Mouse (Mus musculus) intestine, embryonic 15.5 days (tissue): ENCODE data around the gene Rtca. TPM values are rescaled to one million over a fixed set of nuclear protein-coding genes. Genes with fewer than 3 reads are reported as not detected.

Experiments used
- ATAC-seq: fragments of 200-750 bp; cut with Nextera tagmentation; 2 replicates; pipeline ENCODE4 v1.8.0; 2017; ENCODE audit warnings: moderate TSS enrichment, moderate library complexity
- H3K27ac ChIP-seq: fragments of 300-500 bp; sonication (generic); 2 replicates; pipeline ENCODE4 v1.5.1; 2015; ENCODE audit warnings: mild to moderate bottlenecking, inconsistent platforms
- H3K27me3 ChIP-seq: fragments of 300-500 bp; sonication (generic); replicated peaks from 2 replicates; pipeline ENCODE4 v1.6.1; 2015; ENCODE audit warnings: inconsistent platforms
- H3K36me3 ChIP-seq: fragments of 300-500 bp; sonication (generic); 2 replicates; pipeline ENCODE4 v1.6.1; 2015; ENCODE audit warnings: inconsistent platforms
- H3K4me1 ChIP-seq: fragments of 300-500 bp; sonication (generic); replicated peaks from 2 replicates; pipeline ENCODE4 v1.6.1; 2015; ENCODE audit warnings: inconsistent platforms
- H3K4me2 ChIP-seq: fragments of 300-500 bp; sonication (generic); replicated peaks from 2 replicates; pipeline ENCODE4 v1.6.1; 2015; ENCODE audit warnings: mild to moderate bottlenecking, inconsistent platforms
- H3K4me3 ChIP-seq: fragments of 300-500 bp; sonication (generic); replicated peaks from 2 replicates; pipeline ENCODE4 v1.5.1; 2015; ENCODE audit warnings: inconsistent platforms
- H3K9ac ChIP-seq: fragments of 300-500 bp; sonication (generic); 2 replicates; pipeline ENCODE4 v1.6.1; 2015; ENCODE audit warnings: inconsistent platforms
- H3K9me3 ChIP-seq: fragments of 300-500 bp; sonication (generic); 2 replicates; pipeline ENCODE4 v1.6.1; 2016; ENCODE audit warnings: inconsistent platforms
- WGBS: fragments of 180-500 bp; shearing (Covaris S2); methylation state at CpG from one replicate; pipeline ENCODE4 v1.1.7; 2015; 5-methylcytosine and 5-hydroxymethylcytosine counted together
- polyA plus RNA-seq: library from polyadenylated mRNA; unstranded; fragments of >200 nt; fragmentation: Nextera tagmentation; extraction: Ambion mirVana; gene quantifications from 2 replicates; pipeline ENCODE4 v1.2.1, GENCODE M21; 2015

The Rtca gene
- polyA plus RNA-seq, 1 experiment from 2014 or later: 68.9 TPM

- Histone ChIP-seq H3K4me2 (peak overlapping the region; percentile 74), H3K27me3 (no peaks in the 10 kb centered on the region), H3K9me3 (no peaks in the 10 kb centered on the region), H3K4me3 (peak overlapping the region; percentile 54), H3K4me1 (peaks cover 11% of the 10 kb centered on the region; the same call in 1 of the 2 replicates), H3K27ac (no peak overlapping the region), H3K9ac (no peak overlapping the region), H3K36me3 (no peaks in the 10 kb centered on the region)
- WGBS: 41% methylated on average over 12 of the region's 12 CpGs
- peak; percentile 30 for ATAC-seq
Measured at GRCm38 (mm10) chr3:116512151-116512903, 4.3 kb upstream of the Rtca start.

GRCm38 (mm10) chr3:116495671-116496070, 12.3 kb downstream of the Rtca start:
- no peaks in the 10 kb centered on the region for H3K4me1 ChIP-seq
- H3K9me3 ChIP-seq: no peaks in the 10 kb centered on the region
- 67% methylated on average over 1 of the region's 1 CpGs for WGBS
- H3K27me3 ChIP-seq: no peaks in the 10 kb centered on the region
- no peak overlapping the region for H3K4me3 ChIP-seq
- H3K4me2 ChIP-seq: no peak overlapping the region
- ATAC-seq: no peak
- H3K36me3 ChIP-seq: peaks cover 12% of the 10 kb centered on the region
- no peak overlapping the region for H3K27ac ChIP-seq
- H3K9ac ChIP-seq: no peak overlapping the region

GRCm38 (mm10) chr3:116493658-116494057, 14.3 kb downstream of the Rtca start:
- Histone ChIP-seq H3K27me3 (no peaks in the 10 kb centered on the region), H3K4me2 (no peak overlapping the region), H3K9ac (no peak overlapping the region), H3K4me1 (no peaks in the 10 kb centered on the region), H3K9me3 (no peaks in the 10 kb centered on the region), H3K36me3 (peaks cover 21% of the 10 kb centered on the region), H3K4me3 (no peak overlapping the region), H3K27ac (no peak overlapping the region)
- 69% methylated on average over 5 of the region's 5 CpGs for WGBS
- no peak for ATAC-seq

- H3K36me3 ChIP-seq: peaks cover 27% of the 10 kb centered on the region
- H3K9ac ChIP-seq: no peak overlapping the region
- no peak overlapping the region for H3K27ac ChIP-seq
- H3K4me3 ChIP-seq: no peak overlapping the region
- H3K4me1 ChIP-seq: no peaks in the 10 kb centered on the region
- no peaks in the 10 kb centered on the region for H3K27me3 ChIP-seq
- WGBS: 69% methylated on average over 1 of the region's 1 CpGs
- ATAC-seq: peak; percentile 79
- H3K9me3 ChIP-seq: no peaks in the 10 kb centered on the region
- H3K4me2 ChIP-seq: no peak overlapping the region
Measured at GRCm38 (mm10) chr3:116491923-116492454, 16.0 kb downstream of the Rtca start.

GRCm38 (mm10) chr3:116490920-116491319, 17.1 kb downstream of the Rtca start:
- H3K36me3 ChIP-seq: peaks cover 27% of the 10 kb centered on the region
- 87% methylated on average over 5 of the region's 5 CpGs for WGBS
- ATAC-seq: no peak

GRCm38 (mm10) chr3:116483271-116483670, 24.7 kb downstream of the Rtca start:
- Histone ChIP-seq H3K4me3 (no peak overlapping the region), H3K4me2 (no peak overlapping the region), H3K36me3 (peaks cover 9% of the 10 kb centered on the region; the same call in 1 of the 2 replicates), H3K4me1 (no peaks in the 10 kb centered on the region), H3K9me3 (no peaks in the 10 kb centered on the region), H3K27ac (no peak overlapping the region), H3K9ac (no peak overlapping the region), H3K27me3 (no peaks in the 10 kb centered on the region)
- ATAC-seq: no peak
- WGBS: 80% methylated on average over 4 of the region's 4 CpGs

More at GRCm38 (mm10) chr3:116490920-116491319, 17.1 kb downstream of the Rtca start:
- Histone ChIP-seq H3K9me3 (no peaks in the 10 kb centered on the region), H3K4me1 (no peaks in the 10 kb centered on the region), H3K4me3 (no peak overlapping the region), H3K4me2 (no peak overlapping the region), H3K27ac (no peak overlapping the region), H3K27me3 (no peaks in the 10 kb centered on the region), H3K9ac (no peak overlapping the region)

- H3K4me3 ChIP-seq: no peak overlapping the region
- H3K9ac ChIP-seq: no peak overlapping the region
- H3K4me1 ChIP-seq: no peaks in the 10 kb centered on the region
- no peaks in the 10 kb centered on the region for H3K27me3 ChIP-seq
- no peaks in the 10 kb centered on the region for H3K9me3 ChIP-seq
- 0 out of 2 replicates have a peak, but pooled peaks cover 4% of the 10 kb centered on the region for H3K36me3 ChIP-seq
- no peak overlapping the region for H3K4me2 ChIP-seq
- WGBS: 78% methylated on average over 3 of the region's 3 CpGs
- H3K27ac ChIP-seq: no peak overlapping the region
- no peak for ATAC-seq
Measured at GRCm38 (mm10) chr3:116482724-116483123, 25.3 kb downstream of the Rtca start.

GRCm38 (mm10) chr3:116480937-116481336, 27.1 kb downstream of the Rtca start:
- no peaks in the 10 kb centered on the region for H3K36me3 ChIP-seq
- H3K9ac ChIP-seq: no peak overlapping the region
- H3K4me3 ChIP-seq: no peak overlapping the region
- no peaks in the 10 kb centered on the region for H3K27me3 ChIP-seq
- WGBS: 30% methylated on average over 5 of the region's 5 CpGs
- no peaks in the 10 kb centered on the region for H3K4me1 ChIP-seq
- H3K27ac ChIP-seq: no peak overlapping the region
- no peaks in the 10 kb centered on the region for H3K9me3 ChIP-seq
- peak; percentile 69 for ATAC-seq
- no peak overlapping the region for H3K4me2 ChIP-seq

- 0 out of 2 replicates have a peak overlapping the region, but pooled peaks have one; percentile 6 for H3K27ac ChIP-seq
- ATAC-seq: no peak
- no peaks in the 10 kb centered on the region for H3K36me3 ChIP-seq
- no peak overlapping the region for H3K4me3 ChIP-seq
- H3K4me2 ChIP-seq: no peak overlapping the region
- H3K9me3 ChIP-seq: no peaks in the 10 kb centered on the region
- 72% methylated on average over 2 of the region's 2 CpGs for WGBS
- no peaks in the 10 kb centered on the region for H3K27me3 ChIP-seq
- no peaks in the 10 kb centered on the region for H3K4me1 ChIP-seq
- H3K9ac ChIP-seq: no peak overlapping the region
Measured at GRCm38 (mm10) chr3:116480119-116480518, 27.9 kb downstream of the Rtca start.

GRCm38 (mm10) chr3:116477351-116477750, 30.7 kb downstream of the Rtca start:
- ATAC-seq: no peak
- Histone ChIP-seq H3K27ac (no peak overlapping the region), H3K9me3 (no peaks in the 10 kb centered on the region), H3K36me3 (no peaks in the 10 kb centered on the region), H3K4me2 (no peak overlapping the region), H3K9ac (no peak overlapping the region), H3K4me1 (no peaks in the 10 kb centered on the region), H3K27me3 (no peaks in the 10 kb centered on the region), H3K4me3 (no peak overlapping the region)
- WGBS: 78% methylated on average over 7 of the region's 7 CpGs

GRCm38 (mm10) chr3:116476686-116477298, 31.2 kb downstream of the Rtca start:
- H3K9me3 ChIP-seq: no peaks in the 10 kb centered on the region
- WGBS: 66% methylated on average over 5 of the region's 5 CpGs
- ATAC-seq: no peak
- H3K36me3 ChIP-seq: no peaks in the 10 kb centered on the region
- H3K27ac ChIP-seq: no peak overlapping the region
- H3K4me1 ChIP-seq: no peaks in the 10 kb centered on the region
- no peak overlapping the region for H3K9ac ChIP-seq
- H3K4me2 ChIP-seq: no peak overlapping the region
- no peak overlapping the region for H3K4me3 ChIP-seq
- H3K27me3 ChIP-seq: no peaks in the 10 kb centered on the region

GRCm38 (mm10) chr3:116474602-116475001, 33.4 kb downstream of the Rtca start:
- Histone ChIP-seq H3K9me3 (no peaks in the 10 kb centered on the region), H3K4me3 (no peak overlapping the region), H3K4me1 (no peaks in the 10 kb centered on the region), H3K4me2 (no peak overlapping the region), H3K27ac (no peak overlapping the region), H3K36me3 (no peaks in the 10 kb centered on the region), H3K9ac (no peak overlapping the region), H3K27me3 (no peaks in the 10 kb centered on the region)
- WGBS: 69% methylated on average over 11 of the region's 11 CpGs
- no peak for ATAC-seq
